Mouse (Mus musculus) neural tube, embryonic 11.5 days (tissue): ENCODE results near the gene Bcat2. TPM values are rescaled to one million over a fixed set of nuclear protein-coding genes. Genes with fewer than 3 reads are reported as not detected.
"Not testable (repeated sequence)": the region's sequence is repeated elsewhere in the genome, so short reads cannot be mapped to it uniquely, and the experiment has no call there.

Experiments used
- ATAC-seq: fragments of 200-750 bp; cut with Nextera tagmentation; 2 replicates; pipeline ENCODE4 v1.8.0; 2017; ENCODE audit warnings: moderate number of reproducible peaks, mild to moderate bottlenecking, moderate TSS enrichment, moderate library complexity; ENCODE audit not compliant: insufficient read depth, low FRiP score, low TSS enrichment
- DNase-seq: peaks from one replicate; pipeline ENCODE4 v3.0.0-alpha.2; 2015; ENCODE audit warnings: low spot score
- H3K27ac ChIP-seq: fragments of 300-500 bp; sonication (generic); 2 replicates; pipeline ENCODE4 v1.5.1; 2014; ENCODE audit warnings: low read depth, mild to moderate bottlenecking, low read length
- H3K27me3 ChIP-seq: fragments of 300-500 bp; sonication (generic); 2 replicates; pipeline ENCODE4 v1.6.1; 2014; ENCODE audit warnings: mild to moderate bottlenecking, low read length, mixed read lengths; ENCODE audit not compliant: control insufficient read depth, insufficient read depth
- H3K36me3 ChIP-seq: fragments of 300-500 bp; sonication (generic); 2 replicates; pipeline ENCODE4 v1.6.1; 2014; ENCODE audit warnings: mild to moderate bottlenecking, low read length, moderate library complexity, mixed read lengths; ENCODE audit not compliant: control insufficient read depth, insufficient read depth
- H3K4me1 ChIP-seq: fragments of 300-500 bp; sonication (generic); 2 replicates; pipeline ENCODE4 v1.6.1; 2014; ENCODE audit warnings: low read length, mixed read lengths; ENCODE audit not compliant: control insufficient read depth, insufficient read depth
- H3K4me2 ChIP-seq: fragments of 300-500 bp; sonication (generic); 2 replicates; pipeline ENCODE4 v1.6.1; 2014; ENCODE audit warnings: low read depth, mild to moderate bottlenecking, moderate library complexity
- H3K4me3 ChIP-seq: fragments of 300-500 bp; sonication (generic); 2 replicates; pipeline ENCODE4 v1.5.1; 2014; ENCODE audit warnings: low read depth, low read length
- H3K9ac ChIP-seq: fragments of 300-500 bp; sonication (generic); 2 replicates; pipeline ENCODE4 v1.6.1; 2014; ENCODE audit warnings: mild to moderate bottlenecking, low read length
- H3K9me3 ChIP-seq: fragments of 300-500 bp; sonication (generic); 2 replicates; pipeline ENCODE4 v1.6.1; 2016; ENCODE audit warnings: low read length; ENCODE audit not compliant: control insufficient read depth
- WGBS: fragments of 180-500 bp; shearing (Covaris S2); extraction: QIAGEN DNeasy Blood & Tissue Kit; methylation state at CpG from one replicate; pipeline ENCODE4 v1.1.7; 2014; 5-methylcytosine and 5-hydroxymethylcytosine counted together
- polyA plus RNA-seq: library from polyadenylated mRNA; unstranded; fragments of >200 nt; fragmentation: Nextera tagmentation; extraction: Ambion mirVana; gene quantifications from 2 replicates; pipeline ENCODE4 v1.2.1, GENCODE M21; 2014

Bcat2 gene
- polyA plus RNA-seq, 1 experiment from 2014 or later, result 37.4 TPM

DNA sequence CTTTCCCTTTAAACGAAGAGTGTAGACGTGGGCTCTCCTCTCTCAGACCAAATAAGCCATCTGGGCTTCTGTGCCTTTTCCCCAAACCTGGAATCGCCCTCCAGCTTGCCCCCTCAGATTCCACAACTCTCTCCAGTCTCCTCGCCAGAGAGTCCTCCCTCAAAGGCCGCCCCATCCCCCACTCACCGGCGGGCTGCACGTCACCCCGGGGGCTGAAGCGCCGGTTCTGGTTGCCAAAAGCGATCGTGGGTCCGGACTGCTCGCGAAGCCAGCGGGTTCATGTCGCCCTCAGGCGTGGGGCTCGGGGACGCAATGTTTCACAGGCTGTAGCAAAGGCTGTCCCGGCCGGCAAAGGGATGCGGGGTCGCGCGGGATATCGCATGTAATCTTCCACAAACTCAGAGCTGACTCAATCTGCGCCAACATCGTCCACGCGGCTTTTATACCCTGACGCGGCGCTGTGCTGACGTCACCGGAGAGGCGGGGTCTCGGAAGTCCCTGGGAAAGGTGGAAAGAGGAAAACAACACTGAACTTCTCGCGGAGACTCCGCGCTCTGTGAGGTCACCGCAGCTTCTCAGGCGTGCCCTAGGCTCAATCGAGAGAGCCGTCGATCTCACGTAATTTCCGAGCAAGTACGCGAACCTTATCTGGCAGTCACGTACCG lies 44.0 kb upstream of the Bcat2 start, which contains the start of the genes Ppp1r15a and Plekha4:
Gene Ppp1r15a, minus strand, starts transcription at position 460 of the 665 bp plus-strand sequence.
Gene Plekha4, plus strand, starts transcription at position 522 of the 665 bp plus-strand sequence.
- no peaks in the 10 kb centered on the region for H3K27me3 ChIP-seq
- ATAC-seq (peak; percentile 75), DNase-seq (peak; percentile 95)
- H3K4me2 ChIP-seq, result peak within 1 kb of the TSS; percentile 65
- under 1% methylated on average over 54 of the region's 54 CpGs for WGBS
- peaks cover 7% of the 10 kb centered on the region for H3K4me1 ChIP-seq
- peak within 1 kb of the TSS; percentile 83 for H3K9ac ChIP-seq
- no peaks in the 10 kb centered on the region for H3K9me3 ChIP-seq
- H3K4me3 ChIP-seq, result peak within 1 kb of the TSS; percentile 63
- peaks cover 2% of the 10 kb centered on the region for H3K36me3 ChIP-seq
- H3K27ac ChIP-seq, result peak within 1 kb of the TSS; percentile 60

- ATAC-seq, result no peak
- 25% methylated on average over 7 of the region's 7 CpGs for WGBS
Measured at GRCm38 (mm10) chr7:45526474-45527120, 43.4 kb upstream of the Bcat2 start.

DNA sequence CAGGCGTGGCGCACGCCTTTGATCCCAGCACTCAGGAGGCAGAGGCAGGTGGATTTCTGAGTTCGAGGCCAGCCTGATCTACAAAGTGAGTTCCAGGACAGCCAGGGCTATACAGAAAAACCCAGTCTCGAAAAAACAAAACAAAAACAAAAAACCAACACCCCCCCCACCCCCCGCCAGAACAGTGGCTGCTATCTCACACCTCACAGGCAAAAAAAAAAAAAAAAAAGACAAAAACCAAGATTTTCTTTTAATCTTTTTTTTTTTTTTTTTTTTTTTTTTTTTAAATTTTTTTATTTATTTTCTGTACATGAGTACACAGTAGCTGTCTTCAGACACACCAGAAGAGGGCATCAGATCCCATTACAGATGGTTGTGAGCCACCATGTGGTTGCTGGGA lies 42.8 kb upstream of the Bcat2 start:
- 87% methylated on average over 6 of the region's 6 CpGs for WGBS
- H3K4me3 ChIP-seq, H3K27me3 ChIP-seq, H3K36me3 ChIP-seq, H3K4me2 ChIP-seq, H3K4me1 ChIP-seq, DNase-seq, H3K27ac ChIP-seq, H3K9me3 ChIP-seq, ATAC-seq, H3K9ac ChIP-seq: not testable (repeated sequence)

More at GRCm38 (mm10) chr7:45526474-45527120, 43.4 kb upstream of the Bcat2 start:
- DNase-seq, result no peak
- H3K36me3 ChIP-seq, result peaks cover 2% of the 10 kb centered on the region
- H3K27ac ChIP-seq, result peak overlapping the region; percentile 60; the same call in 1 of the 2 replicates
- H3K4me2 ChIP-seq, result peak overlapping the region; percentile 65
- peak overlapping the region; percentile 63 for H3K4me3 ChIP-seq
- H3K9ac ChIP-seq, result peak overlapping the region; percentile 83
- peaks cover 7% of the 10 kb centered on the region for H3K4me1 ChIP-seq
- no peaks in the 10 kb centered on the region for H3K9me3 ChIP-seq
- H3K27me3 ChIP-seq, result no peaks in the 10 kb centered on the region

- H3K27me3 ChIP-seq, result no peaks in the 10 kb centered on the region
- DNase-seq, result no peak
- no peak overlapping the region for H3K4me2 ChIP-seq
- H3K36me3 ChIP-seq, result no peaks in the 10 kb centered on the region; the same call in 1 of the 2 replicates
- ATAC-seq, result no peak
- no peak overlapping the region for H3K9ac ChIP-seq
- H3K27ac ChIP-seq, result no peak overlapping the region
- no peak overlapping the region for H3K4me3 ChIP-seq
- 36% methylated on average over 6 of the region's 6 CpGs for WGBS
- H3K9me3 ChIP-seq, result no peaks in the 10 kb centered on the region
- H3K4me1 ChIP-seq, result peaks cover 7% of the 10 kb centered on the region
Measured at GRCm38 (mm10) chr7:45529461-45529860, 40.5 kb upstream of the Bcat2 start.

GRCm38 (mm10) chr7:45530643-45531042 lies 39.3 kb upstream of the Bcat2 start:
- H3K4me3 ChIP-seq, result no peak overlapping the region
- H3K4me2 ChIP-seq, result no peak overlapping the region
- DNase-seq (no peak), ATAC-seq (no peak)
- 80% methylated on average over 2 of the region's 2 CpGs for whole genome bisulfite sequencing
- H3K9me3 ChIP-seq, result no peaks in the 10 kb centered on the region
- no peak overlapping the region for H3K9ac ChIP-seq
- no peaks in the 10 kb centered on the region for H3K4me1 ChIP-seq
- no peaks in the 10 kb centered on the region for H3K36me3 ChIP-seq
- H3K27me3 ChIP-seq, result no peaks in the 10 kb centered on the region
- no peak overlapping the region for H3K27ac ChIP-seq

GRCm38 (mm10) chr7:45535676-45536075 lies 34.3 kb upstream of the Bcat2 start:
- Histone ChIP-seq H3K9ac (no peak overlapping the region), H3K4me3 (no peak overlapping the region), H3K27me3 (no peaks in the 10 kb centered on the region), H3K27ac (no peak overlapping the region), H3K9me3 (no peaks in the 10 kb centered on the region), H3K4me1 (no peaks in the 10 kb centered on the region), H3K36me3 (no peaks in the 10 kb centered on the region), H3K4me2 (no peak overlapping the region)
- ATAC-seq (no peak), DNase-seq (no peak)
- 77% methylated on average over 1 of the region's 1 CpGs for WGBS

DNA sequence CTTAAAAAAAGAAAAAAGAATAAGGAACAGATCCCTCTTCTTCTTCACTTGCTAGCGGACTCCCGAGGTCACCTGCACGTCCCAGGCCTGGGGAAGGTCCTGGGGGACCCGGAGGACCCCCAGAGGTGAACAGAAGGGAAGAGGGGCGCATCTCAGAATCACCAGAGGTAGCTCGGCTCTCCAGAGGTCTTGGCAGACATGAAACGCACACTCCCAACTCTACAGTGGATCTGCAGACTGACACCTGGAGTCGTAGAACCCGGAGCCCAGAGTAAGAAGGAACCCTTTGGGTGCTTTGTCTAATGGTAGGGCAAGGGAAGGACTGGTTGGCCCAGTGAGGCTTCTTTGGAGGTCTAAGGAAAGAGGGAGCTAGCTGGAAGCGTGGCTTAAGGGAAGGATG lies 32.4 kb upstream of the Bcat2 start:
- Histone ChIP-seq H3K9ac (no peak overlapping the region), H3K27me3 (no peaks in the 10 kb centered on the region), H3K4me2 (peak overlapping the region; percentile 71), H3K9me3 (no peaks in the 10 kb centered on the region), H3K27ac (no peak overlapping the region), H3K4me1 (no peaks in the 10 kb centered on the region), H3K4me3 (peak overlapping the region; percentile 39), H3K36me3 (no peaks in the 10 kb centered on the region)
- WGBS, result 76% methylated on average over 10 of the region's 10 CpGs
- ATAC-seq (no peak), DNase-seq (no peak)

DNA sequence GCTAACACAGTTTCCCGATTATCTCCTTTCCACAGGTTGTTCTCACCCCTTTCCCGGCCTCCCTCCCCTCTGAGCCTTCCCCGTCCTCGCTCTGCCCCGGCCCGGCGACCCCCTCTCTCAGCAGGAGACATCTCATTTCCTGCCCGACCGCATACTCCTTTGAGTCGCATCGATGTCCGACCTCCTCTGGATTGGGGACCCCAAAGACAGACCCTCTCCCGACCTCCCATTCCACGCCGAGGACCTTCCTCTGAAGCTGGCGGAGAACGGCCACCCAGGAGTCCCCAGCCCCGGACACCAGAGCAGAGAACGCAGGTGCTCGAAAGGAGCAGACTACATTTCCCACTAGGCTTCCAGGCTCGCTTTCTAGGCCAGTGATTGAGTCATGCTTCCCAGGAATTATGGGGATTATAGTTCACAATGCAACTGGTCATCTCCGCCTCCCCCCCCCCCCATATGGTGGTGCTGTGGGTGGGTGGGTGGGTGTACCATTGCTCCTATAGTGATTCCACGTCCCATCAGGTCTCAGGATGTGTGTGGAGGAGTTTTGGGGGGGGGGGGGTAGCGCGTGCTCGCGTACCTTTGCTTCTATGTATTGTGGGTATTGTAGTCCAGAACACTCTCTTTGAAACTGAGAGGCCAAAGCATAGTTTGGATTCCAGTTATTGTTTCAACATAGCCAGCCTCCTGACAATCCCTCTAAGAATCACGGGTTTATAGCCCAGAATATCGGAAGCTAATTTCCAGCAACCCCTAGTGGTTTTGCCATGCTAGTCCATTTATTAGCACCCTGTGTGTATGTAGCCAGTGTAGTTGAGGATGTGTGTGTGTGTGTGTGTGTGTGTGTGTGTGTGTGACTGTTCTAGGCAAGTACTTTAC lies 31.6 kb upstream of the Bcat2 start:
- Histone ChIP-seq H3K9me3 (no peaks in the 10 kb centered on the region), H3K9ac (peak overlapping the region; percentile 49), H3K4me1 (no peaks in the 10 kb centered on the region), H3K4me2 (peak overlapping the region; percentile 71), H3K36me3 (no peaks in the 10 kb centered on the region), H3K27me3 (no peaks in the 10 kb centered on the region), H3K27ac (no peak overlapping the region), H3K4me3 (peak overlapping the region; percentile 39)
- ATAC-seq (peak; percentile 77), DNase-seq (peak; percentile 66)
- WGBS, result 3% methylated on average over 28 of the region's 29 CpGs
